Mouse (Mus musculus): ENCODE measurements around the gene Uhrf1.

DNA sequence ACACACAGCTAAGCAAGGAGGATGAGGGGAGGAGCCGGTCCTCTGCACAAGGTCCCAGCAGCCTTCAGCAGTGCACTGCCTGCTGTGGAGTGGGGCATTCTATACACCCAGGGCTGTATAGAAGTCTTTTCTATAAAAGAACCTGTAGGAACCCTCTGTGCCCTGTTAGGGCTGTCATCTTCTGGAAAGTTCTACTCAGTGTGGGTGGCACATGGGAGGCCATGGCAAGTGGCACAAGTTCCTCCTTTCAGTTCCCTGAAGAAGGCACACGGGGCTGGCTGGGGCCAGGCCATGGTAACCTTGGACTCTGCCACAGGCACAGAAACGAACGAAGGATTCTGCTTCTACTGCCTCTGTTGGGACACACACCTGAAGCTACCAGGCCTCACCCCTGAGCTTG, 38.1 kb upstream of the Uhrf1 start:
- TF ChIP-seq CTCF (IDR thresholded peaks at IDR 0.05) = no peak
- TF ChIP-seq EP300 (IDR thresholded peaks at IDR 0.05) = no peak

All from lung, postnatal 0 days (tissue).